Mouse (Mus musculus) adrenal gland, adult (tissue): ENCODE data around the gene Zfhx3.

Experiments
- DNase-seq, 2 experiments: peaks; one replicate each; pipeline ENCODE4 v3.0.0; 2022 to 2023; ENCODE audit warnings: low spot score in 1 of 2; ENCODE audit not compliant: inconsistent age in 2 of 2

Zfhx3 gene

GRCm38 (mm10) chr8:108880101-108880500, 937.7 kb downstream of the Zfhx3 start:
- no peak for DNase-seq

- DNase-seq = no peak
These were observed 938.9 kb downstream of the Zfhx3 start for GRCm38 (mm10) chr8:108881336-108881735.

GRCm38 (mm10) chr8:108882073-108882472, 939.6 kb downstream of the Zfhx3 start:
- DNase-seq = no peak

GRCm38 (mm10) chr8:108883381-108883780, 940.9 kb downstream of the Zfhx3 start:
- DNase-seq = peak; percentile 67 to 79

GRCm38 (mm10) chr8:108884947-108885346, 942.5 kb downstream of the Zfhx3 start:
- no peak for DNase-seq

GRCm38 (mm10) chr8:108885450-108885849, 943.0 kb downstream of the Zfhx3 start:
- no peak for DNase-seq

GRCm38 (mm10) chr8:108885861-108886260, 943.4 kb downstream of the Zfhx3 start:
- no peak for DNase-seq

GRCm38 (mm10) chr8:108886599-108887255, 944.3 kb downstream of the Zfhx3 start:
- peak; percentile 86 to 95 for DNase-seq

- no peak for DNase-seq
These were observed 944.8 kb downstream of the Zfhx3 start for GRCm38 (mm10) chr8:108887256-108887615.

- no peak for DNase-seq
These were observed 945.4 kb downstream of the Zfhx3 start for GRCm38 (mm10) chr8:108887890-108888289.

GRCm38 (mm10) chr8:108888924-108889323, 946.5 kb downstream of the Zfhx3 start:
- DNase-seq = no peak

- DNase-seq = no peak
These were observed 947.0 kb downstream of the Zfhx3 start for GRCm38 (mm10) chr8:108889406-108889805.

GRCm38 (mm10) chr8:108894287-108894686, 951.8 kb downstream of the Zfhx3 start:
- DNase-seq = no peak

- peak; percentile 96 to 98 for DNase-seq
These were observed 954.3 kb downstream of the Zfhx3 start for GRCm38 (mm10) chr8:108896468-108897346.

GRCm38 (mm10) chr8:108897347-108898100, 955.1 kb downstream of the Zfhx3 start:
- no peak for DNase-seq

- no peak for DNase-seq
These were observed 956.9 kb downstream of the Zfhx3 start for GRCm38 (mm10) chr8:108899251-108899771.

- no peak for DNase-seq
These were observed 958.1 kb downstream of the Zfhx3 start for GRCm38 (mm10) chr8:108900541-108900940.

- DNase-seq = no peak
These were observed 958.8 kb downstream of the Zfhx3 start for GRCm38 (mm10) chr8:108901208-108901607.

- peak in 1 of 2 experiments; percentile 70 for DNase-seq
These were observed 961.1 kb downstream of the Zfhx3 start for GRCm38 (mm10) chr8:108903550-108903949.

GRCm38 (mm10) chr8:108904288-108904971, 962.0 kb downstream of the Zfhx3 start:
- peak in 1 of 2 experiments; percentile 26 for DNase-seq

- DNase-seq = no peak
These were observed 965.6 kb downstream of the Zfhx3 start for GRCm38 (mm10) chr8:108908066-108908465.
